ENCODE assay signal across 17 mouse cellular contexts in the genomic region with DNA sequence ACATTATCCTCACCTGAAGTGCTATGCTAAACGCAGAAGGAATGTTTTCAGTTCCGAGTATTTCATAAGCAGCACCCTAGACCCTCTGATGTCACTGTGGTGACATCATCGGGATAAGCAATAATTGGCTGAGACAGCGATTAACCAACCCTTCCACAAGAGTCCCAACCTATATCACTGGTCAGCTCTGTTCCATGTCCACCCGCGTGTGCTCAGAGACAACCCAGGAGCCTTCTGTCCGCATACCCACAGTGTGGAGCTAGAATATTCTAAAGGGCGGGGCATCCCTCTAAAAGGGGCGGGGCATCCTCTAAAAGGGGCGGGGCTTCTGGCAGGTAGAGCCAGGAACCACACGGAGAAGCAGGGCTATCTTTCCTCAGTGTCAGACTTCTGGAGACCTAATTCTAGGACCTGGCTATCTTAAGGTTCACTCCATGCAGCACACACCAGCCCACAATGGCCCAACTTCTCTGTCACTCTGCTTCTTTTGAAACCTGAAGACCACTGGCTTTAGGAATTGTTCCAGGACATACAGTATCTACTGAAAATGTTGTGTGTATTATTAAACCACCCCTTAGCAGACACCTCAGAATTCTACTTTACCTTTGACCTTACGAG.
DNase-seq lines count a peak whose midpoint lies in the region; ATAC-seq and TF ChIP-seq lines count a peak whose summit lies in the region.
"Had no signal": no experiment of that assay in that cellular context is flagged by ENCODE, and none has a peak within 500 bp of the region (broad histone marks: within the 10 kb centered on the region; RNA-seq: fewer than 3 reads in every experiment).

No protein-coding gene starts in this region.

- no peaks in the 10 kb centered on the region for H3K9me3 ChIP-seq in heart, embryonic 12.5 days (replicated peaks)
- H3K9me3 ChIP-seq in kidney, postnatal 0 days (replicated peaks; ENCODE audit: low read length), result no peaks in the 10 kb centered on the region
- H3K9me3 ChIP-seq in kidney, embryonic 14.5 days (ENCODE audit: control insufficient read depth, low read length), result no peaks in the 10 kb centered on the region
- H3K9me3 ChIP-seq in embryonic facial prominence, embryonic 12.5 days, result no peaks in the 10 kb centered on the region
- no peaks in the 10 kb centered on the region for H3K9me3 ChIP-seq in intestine, embryonic 16.5 days (ENCODE audit: control insufficient read depth, low read length)
- H3K9me3 ChIP-seq: midbrain, embryonic 10.5 days had no signal

- no peak overlapping the region for H3K27ac ChIP-seq in heart, embryonic 12.5 days (ENCODE audit: poor library complexity, severe bottlenecking)
- no peak overlapping the region for H3K27ac ChIP-seq in kidney, postnatal 0 days
- H3K27ac ChIP-seq in kidney, embryonic 14.5 days (ENCODE audit: low read depth, low read length), result no peak overlapping the region
- no peak overlapping the region for H3K27ac ChIP-seq in embryonic facial prominence, embryonic 12.5 days
- H3K27ac ChIP-seq in intestine, embryonic 16.5 days (ENCODE audit: low read length), result no peak overlapping the region
- H3K27ac ChIP-seq: midbrain, embryonic 10.5 days had no signal

- DNase-seq in heart, postnatal 4 days, result no peak
- no peak for DNase-seq in kidney, postnatal 0 days (ENCODE audit: low spot score)
- DNase-seq in urinary bladder, postnatal 36 days (ENCODE audit: low spot score in 2 of 2), result no peak
- DNase-seq: adrenal gland, adult 8-10 months; B cell, adult 2 months; cerebellum, adult 11 months; embryo, embryonic 11 days; heart, postnatal 10 days; lung, adult 18-20 months; lung, postnatal 36 days; thymus, adult 18-20 months had no signal

- H3K36me3 ChIP-seq in heart, embryonic 12.5 days, result 0 out of 2 replicates have a peak, but pooled peaks cover 6% of the 10 kb centered on the region
- no peaks in the 10 kb centered on the region for H3K36me3 ChIP-seq in kidney, postnatal 0 days (ENCODE audit: insufficient read depth, low read length)
- no peaks in the 10 kb centered on the region for H3K36me3 ChIP-seq in kidney, embryonic 14.5 days (ENCODE audit: control insufficient read depth, insufficient read depth, low read length)
- no peaks in the 10 kb centered on the region for H3K36me3 ChIP-seq in embryonic facial prominence, embryonic 12.5 days
- H3K36me3 ChIP-seq in intestine, embryonic 16.5 days (ENCODE audit: control insufficient read depth, insufficient read depth, low read length), result no peaks in the 10 kb centered on the region
- H3K36me3 ChIP-seq: midbrain, embryonic 10.5 days had no signal

- WGBS in heart, embryonic 12.5 days, result 80% methylated on average over 12 of the region's 12 CpGs
- 83% methylated on average over 12 of the region's 12 CpGs for WGBS in kidney, postnatal 0 days
- 84% methylated on average over 12 of the region's 12 CpGs for WGBS in kidney, embryonic 14.5 days
- WGBS in embryonic facial prominence, embryonic 12.5 days, result 85% methylated on average over 12 of the region's 12 CpGs
- 83% methylated on average over 12 of the region's 12 CpGs for WGBS in intestine, embryonic 16.5 days

- no peak for TF ChIP-seq CTCF in kidney, postnatal 0 days (IDR thresholded peaks at IDR 0.05; ENCODE audit: low read depth)

- H3K9ac ChIP-seq in heart, embryonic 12.5 days, result no peak overlapping the region
- H3K9ac ChIP-seq in kidney, postnatal 0 days (ENCODE audit: low read depth, low read length), result no peak overlapping the region
- H3K9ac ChIP-seq in kidney, embryonic 14.5 days (ENCODE audit: low read depth, low read length), result no peak overlapping the region
- H3K9ac ChIP-seq in embryonic facial prominence, embryonic 12.5 days, result no peak overlapping the region
- no peak overlapping the region for H3K9ac ChIP-seq in intestine, embryonic 16.5 days (ENCODE audit: low read depth, low read length)

- H3K4me2 ChIP-seq in heart, embryonic 12.5 days, result no peak overlapping the region
- no peak overlapping the region for H3K4me2 ChIP-seq in kidney, postnatal 0 days (ENCODE audit: low read length)
- H3K4me2 ChIP-seq in kidney, embryonic 14.5 days (replicated peaks; ENCODE audit: low read depth, low read length), result no peak overlapping the region
- H3K4me2 ChIP-seq in embryonic facial prominence, embryonic 12.5 days (replicated peaks), result no peak overlapping the region
- H3K4me2 ChIP-seq in intestine, embryonic 16.5 days (ENCODE audit: low read depth, low read length), result no peak overlapping the region

- no peaks in the 10 kb centered on the region for H3K27me3 ChIP-seq in heart, embryonic 12.5 days (replicated peaks)
- no peaks in the 10 kb centered on the region for H3K27me3 ChIP-seq in kidney, postnatal 0 days (ENCODE audit: insufficient read depth, low read length)
- no peaks in the 10 kb centered on the region for H3K27me3 ChIP-seq in kidney, embryonic 14.5 days (ENCODE audit: control insufficient read depth, insufficient read depth, low read length)
- H3K27me3 ChIP-seq in embryonic facial prominence, embryonic 12.5 days, result no peaks in the 10 kb centered on the region
- no peaks in the 10 kb centered on the region for H3K27me3 ChIP-seq in intestine, embryonic 16.5 days (replicated peaks; ENCODE audit: control insufficient read depth, insufficient read depth, low read length)

- H3K4me1 ChIP-seq in heart, embryonic 12.5 days (replicated peaks), result peaks cover 18% of the 10 kb centered on the region
- peaks cover 4% of the 10 kb centered on the region for H3K4me1 ChIP-seq in kidney, postnatal 0 days (replicated peaks; ENCODE audit: insufficient read depth, low read length)
- peaks cover 25% of the 10 kb centered on the region for H3K4me1 ChIP-seq in kidney, embryonic 14.5 days (ENCODE audit: control insufficient read depth, insufficient read depth, low read length)
- peaks cover 32% of the 10 kb centered on the region for H3K4me1 ChIP-seq in embryonic facial prominence, embryonic 12.5 days
- peaks cover 21% of the 10 kb centered on the region for H3K4me1 ChIP-seq in intestine, embryonic 16.5 days (ENCODE audit: control insufficient read depth, insufficient read depth, low read length)

- no peak overlapping the region for H3K4me3 ChIP-seq in heart, embryonic 12.5 days
- H3K4me3 ChIP-seq in kidney, postnatal 0 days (replicated peaks; ENCODE audit: low read depth, low read length), result no peak overlapping the region
- no peak overlapping the region for H3K4me3 ChIP-seq in kidney, embryonic 14.5 days (ENCODE audit: low read length)
- H3K4me3 ChIP-seq in embryonic facial prominence, embryonic 12.5 days, result no peak overlapping the region
- no peak overlapping the region for H3K4me3 ChIP-seq in intestine, embryonic 16.5 days (ENCODE audit: low read length)
- H3K4me3 ChIP-seq: midbrain, embryonic 10.5 days; myocyte had no signal

- peak; percentile 42; the same call in 1 of the 2 replicates for ATAC-seq in heart, embryonic 12.5 days (ENCODE audit: insufficient number of reproducible peaks, low FRiP score)
- 0 out of 2 replicates have a peak, but pooled peaks have one; percentile 26 for ATAC-seq in kidney, postnatal 0 days (replicated peaks; ENCODE audit: low FRiP score, low read depth)
- ATAC-seq in kidney, embryonic 14.5 days (ENCODE audit: low FRiP score, low TSS enrichment), result no peak
- peak; percentile 50; the same call in 1 of the 2 replicates for ATAC-seq in embryonic facial prominence, embryonic 12.5 days (ENCODE audit: insufficient number of reproducible peaks, insufficient read depth, low FRiP score, low TSS enrichment)
- ATAC-seq in intestine, embryonic 16.5 days, result peak; percentile 26; the same call in 1 of the 2 replicates
